Mouse (Mus musculus): ENCODE results near the gene Rchy1. TPM values are rescaled to one million over a fixed set of nuclear protein-coding genes. Genes with fewer than 3 reads are reported as not detected.
A peak's percentile ranks its signal among the peaks of the same experiment; 100 is the strongest.

Rchy1 gene
- 10 to 100 TPM; 38.9 to 39.3 TPM for total RNA-seq (2021)
- long read RNA-seq, experiment 1, transcript Rchy1-201 (9 exons, 1,967 nt) = major isoform, 20 of 23 reads
- long read RNA-seq, experiment 1, partial matches to known transcripts = 0 of 23 reads
- long read RNA-seq, experiment 1, other reads (novel, unspliced or antisense) = 2 of 23 reads
- long read RNA-seq, experiment 2, transcript Rchy1-201 (9 exons, 1,967 nt) = major isoform, 16 of 26 reads
- long read RNA-seq, experiment 2, transcript Rchy1-205 (1 exons, 1,046 nt) = minor isoform, 6 of 26 reads
- long read RNA-seq, experiment 2, partial matches to known transcripts = 2 of 26 reads
- long read RNA-seq, experiment 2, other reads (novel, unspliced or antisense) = 2 of 26 reads

GRCm38 (mm10) chr5:91962639-91963440 is at the start of gene Rchy1:
Rchy1 (minus strand) TSS chr5:91963068.
- intact Hi-C loops (cut with DNase I) = loop anchor here (10.0 kb wide), 1 partner anchor 152 kb away; no protein-coding TSS in a partner anchor
- peak; percentile 88 to 91 for DNase-seq (ENCODE audit: low spot score in 2 of 2)

GRCm38 (mm10) chr5:92011756-92012155 is 48.9 kb upstream of the Rchy1 start:
- intact Hi-C loops (cut with DNase I) = no loop called here
- DNase-seq (ENCODE audit: low spot score in 2 of 2) = no peak

GRCm38 (mm10) chr5:92009827-92010226 is 47.0 kb upstream of the Rchy1 start:
- intact Hi-C loops (cut with DNase I) = loop anchor here (10.0 kb wide), 1 partner anchor 545 kb away; no protein-coding TSS in a partner anchor

GRCm38 (mm10) chr5:92003011-92003410 is 40.1 kb upstream of the Rchy1 start:
- peak; percentile 24 to 51 for DNase-seq (ENCODE audit: low spot score in 2 of 2)
- intact Hi-C loops (cut with DNase I) = loop anchor here (10.0 kb wide), 1 partner anchor 538 kb away; no protein-coding TSS in a partner anchor

More at GRCm38 (mm10) chr5:92009827-92010226, 47.0 kb upstream of the Rchy1 start:
- DNase-seq (ENCODE audit: low spot score in 2 of 2) = no peak

DNA sequence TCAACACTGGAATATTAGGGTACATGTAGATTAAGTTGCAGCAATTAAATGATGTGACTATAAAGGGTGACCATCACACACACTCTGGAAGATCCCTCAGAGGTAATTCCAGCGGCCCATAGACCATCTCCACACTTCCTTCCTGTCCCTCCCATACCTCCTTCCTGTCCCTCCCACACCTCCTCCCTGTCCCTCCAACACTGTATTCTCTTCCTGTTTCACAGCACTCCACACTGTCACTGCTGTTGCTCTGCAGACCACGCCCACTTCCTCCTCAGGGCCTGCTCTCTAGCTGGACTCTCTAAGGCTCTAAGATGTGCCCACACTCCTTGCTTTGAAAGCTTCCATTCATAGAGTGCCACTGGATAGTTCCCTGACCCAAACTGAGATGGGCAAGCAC is 37.9 kb upstream of the Rchy1 start:
- intact Hi-C loops (cut with DNase I) = loop anchor here (10.0 kb wide), 1 partner anchor 536 kb away; no protein-coding TSS in a partner anchor

DNA sequence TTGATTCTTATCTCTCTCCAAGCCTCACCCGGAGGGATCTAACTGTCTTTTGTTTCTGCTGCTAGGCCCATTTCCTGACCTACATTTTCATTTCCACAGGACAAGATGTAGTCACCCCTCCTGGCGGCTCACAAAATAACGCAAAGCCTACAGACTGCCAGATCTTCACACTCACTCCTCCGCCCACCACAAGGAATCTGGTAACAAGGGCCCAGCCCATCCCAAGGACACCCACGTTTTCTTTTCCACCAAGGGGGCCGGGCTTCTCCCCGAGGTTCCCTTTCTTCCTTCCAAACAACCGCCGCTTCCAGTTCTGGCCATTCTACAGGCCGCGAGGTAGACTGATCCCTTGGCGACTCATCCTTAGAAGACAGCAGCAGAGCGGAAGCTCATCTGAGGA is 31.7 kb upstream of the Rchy1 start:
- intact Hi-C loops (cut with DNase I) = no loop called here
- DNase-seq (ENCODE audit: low spot score in 2 of 2) = peak; percentile 11

More for the DNA sequence above, 37.9 kb upstream of the Rchy1 start:
- no peak for DNase-seq (ENCODE audit: low spot score in 2 of 2)

- intact Hi-C loops (cut with DNase I) = no loop called here
- no peak for DNase-seq (ENCODE audit: low spot score in 2 of 2)
These were observed 30.2 kb upstream of the Rchy1 start for GRCm38 (mm10) chr5:91993061-91993460.

DNA sequence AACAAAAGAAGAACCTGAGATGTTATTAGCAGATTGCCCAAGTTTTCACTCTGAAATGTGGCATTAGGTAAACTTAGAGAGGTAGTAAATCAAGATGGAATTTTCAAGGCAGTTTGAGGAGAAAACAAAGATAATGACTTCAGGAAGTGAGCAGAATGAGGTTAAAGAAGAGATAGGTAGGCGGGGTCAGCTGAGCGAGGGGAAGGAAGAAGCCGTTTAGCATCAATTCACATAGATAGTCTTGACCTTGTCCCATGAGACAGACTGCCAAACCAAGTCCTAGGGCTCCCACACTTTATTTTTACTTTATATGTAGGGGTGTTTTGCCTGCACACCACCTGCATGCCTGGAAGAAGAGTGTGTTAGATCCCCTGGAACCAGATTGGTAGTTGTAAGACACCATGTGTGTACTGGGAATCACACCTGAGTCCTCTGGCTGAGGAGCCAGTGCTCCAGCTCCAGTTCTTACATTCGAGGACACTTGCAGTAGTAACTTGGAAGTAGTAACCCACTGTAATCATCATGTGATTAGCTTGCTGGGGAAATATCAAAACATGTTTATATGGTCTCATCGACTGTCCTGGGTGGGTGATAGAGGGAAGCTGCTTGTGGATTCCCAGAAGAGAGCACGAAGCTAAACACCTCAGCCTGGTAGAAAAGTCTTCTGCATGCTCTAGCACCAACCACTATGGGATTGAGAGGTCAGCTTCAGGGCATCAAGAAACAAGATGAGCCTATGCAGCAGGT is 28.5 kb upstream of the Rchy1 start:
- DNase-seq (ENCODE audit: low spot score in 2 of 2) = no peak
- intact Hi-C loops (cut with DNase I) = no loop called here

- intact Hi-C loops (cut with DNase I) = no loop called here
These were observed 26.4 kb upstream of the Rchy1 start for GRCm38 (mm10) chr5:91989261-91989660.

GRCm38 (mm10) chr5:91987799-91988198 is 24.9 kb upstream of the Rchy1 start:
- no peak for DNase-seq (ENCODE audit: low spot score in 2 of 2)
- intact Hi-C loops (cut with DNase I) = no loop called here

More at GRCm38 (mm10) chr5:91989261-91989660, 26.4 kb upstream of the Rchy1 start:
- DNase-seq (ENCODE audit: low spot score in 2 of 2) = no peak

- intact Hi-C loops (cut with DNase I) = no loop called here
- DNase-seq (ENCODE audit: low spot score in 2 of 2) = no peak
These were observed 24.4 kb upstream of the Rchy1 start, which contains the start of gene Odaph for GRCm38 (mm10) chr5:91987236-91987635. Odaph (plus strand) TSS chr5:91987475.

- intact Hi-C loops (cut with DNase I) = no loop called here
- DNase-seq (ENCODE audit: low spot score in 2 of 2) = no peak
These were observed 22.9 kb upstream of the Rchy1 start for GRCm38 (mm10) chr5:91985721-91986120.

- DNase-seq (ENCODE audit: low spot score in 2 of 2) = no peak
- intact Hi-C loops (cut with DNase I) = no loop called here
These were observed 20.6 kb upstream of the Rchy1 start for GRCm38 (mm10) chr5:91983490-91983889.

DNA sequence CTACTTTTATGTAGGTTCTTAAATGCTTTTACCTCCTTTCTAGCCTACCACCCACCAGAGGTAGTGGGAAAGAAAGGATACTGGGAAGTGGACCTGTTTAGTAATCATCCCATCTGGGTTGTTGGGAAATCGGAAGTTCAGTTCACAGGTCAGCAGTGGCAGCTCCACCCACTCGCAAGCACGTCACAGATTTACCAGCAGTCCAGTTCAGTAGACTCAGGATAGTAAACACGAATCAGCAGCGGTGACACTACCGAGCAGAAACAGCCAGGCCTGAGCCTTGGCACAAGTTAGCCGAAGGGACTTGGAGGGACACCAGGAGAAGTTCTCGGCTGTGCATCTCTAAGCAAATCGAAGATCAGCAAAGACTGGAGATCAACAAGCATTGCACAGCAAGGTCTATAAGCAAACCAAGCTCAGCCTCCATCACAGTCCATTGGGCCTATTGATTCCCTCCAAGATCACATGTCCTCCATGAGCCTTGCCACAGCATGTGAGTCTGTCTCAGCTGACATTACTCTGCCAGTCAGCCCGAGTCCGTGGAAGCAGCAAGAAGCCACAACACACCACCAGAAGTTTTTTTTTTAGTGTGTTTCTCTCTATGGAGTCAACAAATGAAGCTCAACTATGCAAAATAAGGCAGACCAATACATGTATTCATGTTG is 18.4 kb upstream of the Rchy1 start:
- intact Hi-C loops (cut with DNase I) = no loop called here
- DNase-seq (ENCODE audit: low spot score in 2 of 2) = no peak

DNA sequence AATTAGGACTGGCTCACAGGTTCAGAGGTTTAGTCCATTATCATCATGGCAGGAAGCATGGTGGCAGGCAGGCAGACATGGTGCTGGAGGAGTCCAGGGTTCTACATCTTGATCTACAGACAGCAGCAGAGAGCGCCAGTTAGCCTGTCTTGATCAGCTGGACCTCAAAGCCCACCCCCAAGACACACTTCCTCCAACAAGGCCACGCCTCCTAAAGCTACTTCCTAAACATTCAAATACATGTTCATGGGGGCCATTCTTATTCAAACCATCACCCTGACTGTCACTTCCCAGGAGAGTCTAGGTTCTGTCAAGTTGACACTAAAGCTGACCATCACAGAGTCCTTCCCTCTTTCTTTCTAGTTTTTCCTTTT is 14.5 kb upstream of the Rchy1 start:
- DNase-seq (ENCODE audit: low spot score in 2 of 2) = no peak

GRCm38 (mm10) chr5:91976566-91977396 is 13.9 kb upstream of the Rchy1 start:
- intact Hi-C loops (cut with DNase I) = no loop called here

More for the DNA sequence above, 14.5 kb upstream of the Rchy1 start:
- intact Hi-C loops (cut with DNase I) = no loop called here

GRCm38 (mm10) chr5:91975758-91976157 is 12.9 kb upstream of the Rchy1 start:
- DNase-seq (ENCODE audit: low spot score in 2 of 2) = no peak

More at GRCm38 (mm10) chr5:91976566-91977396, 13.9 kb upstream of the Rchy1 start:
- no peak for DNase-seq (ENCODE audit: low spot score in 2 of 2)

GRCm38 (mm10) chr5:91974002-91974401 is 11.1 kb upstream of the Rchy1 start:
- intact Hi-C loops (cut with DNase I) = no loop called here
- no peak for DNase-seq (ENCODE audit: low spot score in 2 of 2)

More at GRCm38 (mm10) chr5:91975758-91976157, 12.9 kb upstream of the Rchy1 start:
- intact Hi-C loops (cut with DNase I) = no loop called here

All from left cerebral cortex, postnatal 14 days (tissue).